Mouse (Mus musculus): ENCODE results near the gene 4931422A03Rik. TPM values are rescaled to one million over a fixed set of nuclear protein-coding genes. Genes with fewer than 3 reads are reported as not detected.

Gene 4931422A03Rik
- total RNA-seq, 1 experiment from 2014 or later = not detected

DNA sequence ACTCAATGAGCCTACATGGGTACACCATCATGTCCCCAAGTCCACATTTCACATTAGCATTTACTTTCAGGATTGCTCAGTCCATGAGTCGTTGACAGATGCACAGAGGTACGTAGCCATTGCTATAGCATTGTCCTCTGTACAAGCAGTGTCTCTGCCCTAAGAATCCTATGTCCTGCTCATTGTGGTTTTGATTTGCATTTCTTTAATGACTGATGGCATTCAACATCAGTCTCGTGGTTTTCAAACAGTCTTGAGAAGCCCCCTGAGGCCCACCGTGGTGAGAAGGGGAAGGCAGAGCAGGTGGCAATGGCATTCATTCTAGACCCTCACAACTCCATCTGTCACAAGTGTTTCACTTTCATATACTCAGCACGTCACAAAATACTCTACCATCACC, 110.8 kb downstream of the 4931422A03Rik start:
- no peak for ATAC-seq (replicated peaks; ENCODE audit: insufficient number of reproducible peaks, low FRiP score, low TSS enrichment, poor library complexity, severe bottlenecking)

Other genes starting within 250 kb of the 4931422A03Rik start
- gene Caprin1, start 230.7 kb downstream of the 4931422A03Rik start, total RNA-seq (2017) = 252 to 314 TPM (median 306 TPM) in 3 replicates
- gene Lmo2, start 70.4 kb downstream of the 4931422A03Rik start, total RNA-seq (2017) = 50.1 to 71.8 TPM (median 67.7 TPM) in 3 replicates
- 38.1 to 50.3 TPM (median 42.5 TPM) in 3 replicates for gene Fbxo3, start 640 bp downstream of the 4931422A03Rik start, total RNA-seq (2017)
- 0.87 TPM in 1 of 3 replicates, not detected in the others for gene Gm10912, start 37.5 kb upstream of the 4931422A03Rik start, total RNA-seq (2017)
- not detected in 3 replicates for gene Gm10799, start 40.2 kb upstream of the 4931422A03Rik start, total RNA-seq (2017)
- gene Cd59b, start 41.5 kb upstream of the 4931422A03Rik start, total RNA-seq (2017) = 2.6 to 7.2 TPM in 2 of 3 replicates, not detected in the other
- gene Cd59a, start 67.4 kb upstream of the 4931422A03Rik start, total RNA-seq (2017) = 1.4 to 3.9 TPM (median 1.8 TPM) in 3 replicates
- not detected in 3 replicates for gene A930018P22Rik, start 94.4 kb upstream of the 4931422A03Rik start, total RNA-seq (2017)